24 mouse cellular contexts compared by ENCODE assay signal in genomic region chr9:60719687-60720086, GRCm38 (mm10). TPM values are rescaled to one million over a fixed set of nuclear protein-coding genes. Genes with fewer than 3 reads are reported as not detected.
"Had no signal": no experiment of that assay in that cellular context is flagged by ENCODE, and none has a peak within 500 bp of the region (broad histone marks: within the 10 kb centered on the region; RNA-seq: fewer than 3 reads in every experiment).

No protein-coding gene starts in this region.

- H3K36me3 ChIP-seq: heart, embryonic 13.5 days; heart, embryonic 15.5 days; hindbrain, embryonic 12.5 days; intestine, embryonic 15.5 days; limb, embryonic 10.5 days; limb, embryonic 12.5 days; liver, embryonic 13.5 days had no signal

- H3K27me3 ChIP-seq: intestine, embryonic 15.5 days had no signal

- ATAC-seq: forebrain, postnatal 0 days; hindbrain, embryonic 16.5 days; inflammation-experienced regulatory T-cells, adult 6 months; intestine, embryonic 15.5 days; intestine, postnatal 0 days had no signal

- H3K9me3 ChIP-seq: heart, embryonic 13.5 days; heart, embryonic 15.5 days; hindbrain, embryonic 12.5 days; intestine, embryonic 15.5 days; limb, embryonic 10.5 days; liver, embryonic 13.5 days had no signal

- H3K27ac ChIP-seq: heart, adult 2 months; heart, embryonic 13.5 days; heart, embryonic 15.5 days; hindbrain, embryonic 12.5 days; hindbrain, embryonic 14.5 days; intestine, embryonic 15.5 days; limb, embryonic 10.5 days; limb, embryonic 12.5 days; liver, embryonic 13.5 days had no signal

- DNase-seq: forebrain, postnatal 0 days; gastrocnemius, postnatal 14 days; gastrocnemius, postnatal 36 days; heart, adult 11 months; heart, postnatal 14 days; heart, postnatal 36 days; kidney, adult 18-20 months; kidney, adult 8-10 months; kidney, postnatal 10 days; kidney, postnatal 25 days; kidney, postnatal 4 days; liver; liver, embryonic 13.5 days had no signal

- H3K4me1 ChIP-seq: heart, embryonic 13.5 days; heart, embryonic 15.5 days; hindbrain, embryonic 12.5 days; intestine, embryonic 15.5 days; limb, embryonic 10.5 days; limb, embryonic 12.5 days; liver, embryonic 13.5 days had no signal

- H3K4me3 ChIP-seq: heart, adult 2 months; heart, embryonic 13.5 days; heart, embryonic 15.5 days; hindbrain, embryonic 12.5 days; intestine, embryonic 15.5 days; limb, embryonic 10.5 days; limb, embryonic 12.5 days; liver, embryonic 13.5 days had no signal

RNA-seq across cellular contexts. Expression of gene Larp6, which starts 6.9 kb away (rescaled TPM):
- polyA plus RNA-seq: inflammation-experienced regulatory T-cells, adult 6 months had no signal
